Mouse (Mus musculus): ENCODE results near the gene Ascc3.

GRCm38 (mm10) chr10:50711286-50711685 is 118.8 kb downstream of the Ascc3 start:
- TF ChIP-seq CTCF (IDR thresholded peaks at IDR 0.05; ENCODE audit: control insufficient read depth, insufficient read depth, insufficient read length): no peak
- no peak for TF ChIP-seq FOSL1 (IDR thresholded peaks at IDR 0.05; ENCODE audit: insufficient read depth, low read length, poor library complexity, severe bottlenecking)
- TF ChIP-seq USF1 (IDR thresholded peaks at IDR 0.05; ENCODE audit: low read depth): no peak
- no peak for TF ChIP-seq CEBPB (IDR thresholded peaks at IDR 0.05; ENCODE audit: low read depth)
